Mouse (Mus musculus) spleen, adult 2 months (tissue): ENCODE results near the gene Cep295nl.

ENCODE experiments used
- CTCF ChIP-seq: fragments of 200-500 bp; IDR thresholded peaks from 2 replicates; pipeline ENCODE4 v1.5.1; 2011; ENCODE audit warnings: mild to moderate bottlenecking, inconsistent platforms; ENCODE audit not compliant: insufficient read depth, insufficient read length, insufficient replicate concordance; ENCODE audit errors: extremely low read depth
- POLR2A ChIP-seq: fragments of 200-500 bp; IDR thresholded peaks from 2 replicates; pipeline ENCODE4 v1.6.1; 2011; ENCODE audit warnings: low read depth, low read length, inconsistent platforms

- TF ChIP-seq CTCF (no peak), POLR2A (no peak)
These were observed 43.5 kb downstream of the Cep295nl start for GRCm38 (mm10) chr11:118298810-118299209.
